Mouse (Mus musculus): ENCODE data around the gene Nanos3.

DNA sequence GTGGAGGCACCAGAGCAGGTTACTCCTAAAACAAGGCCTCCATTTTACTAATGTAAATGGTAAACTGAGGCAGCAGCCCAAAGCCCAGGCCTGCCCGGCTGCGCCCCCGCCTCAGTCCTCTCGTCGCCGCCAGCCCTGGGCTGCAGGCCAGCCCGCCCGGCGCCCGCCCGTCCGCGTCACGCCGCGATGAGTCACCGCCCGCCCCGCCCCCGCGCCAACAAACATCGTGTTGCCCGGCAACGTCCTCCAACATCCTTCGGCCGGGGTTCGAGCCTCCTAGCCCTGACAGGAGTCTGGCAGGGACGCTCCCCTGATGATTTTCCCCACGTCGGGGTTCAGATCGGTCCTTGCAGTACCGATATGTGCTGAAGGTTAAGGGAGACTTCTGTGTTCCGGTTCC is 7.5 kb upstream of the Nanos3 start:
- TF ChIP-seq CTCF (IDR thresholded peaks at IDR 0.05), result no peak
- TF ChIP-seq EP300 (IDR thresholded peaks at IDR 0.05), result no peak
